Mouse (Mus musculus) thymus, postnatal 14 days (tissue): ENCODE measurements around the gene Nop10.
"Not testable (repeated sequence)": the region's sequence is repeated elsewhere in the genome, so short reads cannot be mapped to it uniquely, and the experiment has no call there.

Source experiments
- DNase-seq: peaks from one replicate; pipeline ENCODE4 v3.0.0; 2021

The Nop10 gene

DNA sequence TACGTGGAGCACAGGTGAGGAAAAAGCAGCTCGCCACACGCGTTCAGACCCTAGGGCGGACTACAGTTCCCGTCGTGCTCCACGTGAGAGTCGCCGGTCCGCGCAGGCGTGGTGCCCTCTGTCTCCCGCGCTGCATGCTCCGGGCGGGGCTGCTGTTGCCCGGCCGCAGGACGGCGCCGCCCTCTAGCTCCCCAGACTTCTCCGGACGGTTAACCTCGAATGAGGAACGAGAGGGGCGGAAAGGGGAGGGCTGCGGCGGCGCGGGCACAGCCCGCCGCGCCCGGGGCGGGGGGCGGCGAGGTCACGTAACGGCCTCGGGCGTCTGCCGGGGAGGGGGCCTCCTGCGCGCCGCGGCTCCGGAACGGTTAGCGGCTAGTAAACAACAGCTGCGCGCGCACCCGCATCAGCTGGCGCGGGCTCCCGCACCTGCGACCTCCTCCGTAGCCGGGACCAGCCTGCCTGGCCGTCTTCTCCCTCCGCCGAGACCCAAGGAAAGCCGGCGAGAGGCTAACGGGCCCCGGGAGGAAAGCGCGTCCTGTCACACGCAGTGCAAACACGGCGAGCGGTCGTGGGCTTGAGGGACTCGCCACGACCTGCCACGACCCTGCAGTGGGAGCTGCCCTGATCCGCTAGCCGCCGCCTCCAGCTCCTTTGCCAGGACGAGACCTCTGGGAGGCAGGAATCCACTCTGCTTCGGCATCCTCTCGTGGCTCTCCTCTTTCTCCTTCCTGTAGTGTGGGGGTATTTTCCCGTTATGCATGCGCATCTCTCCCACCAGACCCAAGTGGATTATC, 3.9 kb downstream of the Nop10 start, which contains the start of gene Slc12a6:
Gene Slc12a6 (plus strand): TSS at position 378 of the 794 bp plus-strand sequence.
- peak; percentile 95 for DNase-seq

- DNase-seq = peak; percentile 68
These were observed 4.5 kb downstream of the Nop10 start, which contains the start of gene Gm21985 for GRCm38 (mm10) chr2:112266242-112266592. Gm21985 (plus strand) TSS chr2:112266314.

- peak; percentile 31 for DNase-seq
These were observed 5.1 kb downstream of the Nop10 start for GRCm38 (mm10) chr2:112266780-112267179.

DNA sequence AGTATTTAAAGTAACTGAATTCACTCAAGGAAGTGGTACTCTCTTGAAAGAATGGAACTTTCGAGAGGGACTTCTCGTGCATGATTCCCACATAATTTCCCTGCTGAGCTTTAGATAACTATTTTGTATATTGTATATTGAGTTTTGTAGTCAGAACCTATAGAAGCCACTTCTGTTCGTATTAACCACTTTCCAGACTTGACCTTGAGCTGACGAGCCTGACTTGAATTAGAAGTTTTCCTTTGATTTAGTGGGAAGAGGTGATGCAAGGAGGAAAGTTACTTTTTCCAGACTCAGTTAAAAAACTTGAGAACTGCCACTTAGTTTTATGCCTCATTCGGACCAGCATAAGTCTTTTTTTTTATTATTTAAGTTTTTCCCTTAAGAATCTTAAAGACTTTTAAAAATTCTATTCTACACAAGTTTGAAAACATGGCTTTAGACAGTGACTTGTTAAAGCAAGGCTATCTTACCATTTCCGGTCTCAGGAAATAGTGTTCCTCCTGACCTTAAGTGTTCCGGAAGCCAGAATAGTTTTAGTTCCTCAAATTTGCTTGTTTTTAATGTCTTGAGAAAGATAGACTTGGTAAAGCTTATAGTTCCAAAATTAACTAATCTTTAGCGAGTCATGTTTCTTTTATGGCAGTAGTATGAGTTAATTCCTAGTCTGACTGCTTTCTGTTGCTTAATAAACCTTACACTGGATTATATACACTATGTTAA, 6.0 kb downstream of the Nop10 start:
- DNase-seq = no peak

DNA sequence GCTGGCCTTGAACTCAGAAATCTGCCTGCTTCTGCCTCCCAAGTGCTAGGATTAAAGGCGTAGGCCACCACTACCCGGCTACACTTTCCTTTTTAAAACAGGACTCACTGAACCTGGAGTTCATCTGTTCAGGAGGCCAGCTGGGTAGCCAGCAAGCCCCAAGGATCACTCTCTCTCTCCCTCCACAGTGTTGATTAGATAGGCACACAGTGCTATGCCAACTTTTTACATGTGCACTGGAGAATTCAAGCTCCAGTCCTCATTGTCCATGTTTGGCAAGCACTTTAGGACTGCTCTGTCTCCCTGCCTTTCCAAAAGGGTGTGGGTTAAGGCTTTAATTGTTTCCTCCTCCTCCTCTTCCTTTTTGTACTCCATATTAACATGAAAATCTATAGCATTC, 8.3 kb downstream of the Nop10 start:
- DNase-seq = no peak

DNA sequence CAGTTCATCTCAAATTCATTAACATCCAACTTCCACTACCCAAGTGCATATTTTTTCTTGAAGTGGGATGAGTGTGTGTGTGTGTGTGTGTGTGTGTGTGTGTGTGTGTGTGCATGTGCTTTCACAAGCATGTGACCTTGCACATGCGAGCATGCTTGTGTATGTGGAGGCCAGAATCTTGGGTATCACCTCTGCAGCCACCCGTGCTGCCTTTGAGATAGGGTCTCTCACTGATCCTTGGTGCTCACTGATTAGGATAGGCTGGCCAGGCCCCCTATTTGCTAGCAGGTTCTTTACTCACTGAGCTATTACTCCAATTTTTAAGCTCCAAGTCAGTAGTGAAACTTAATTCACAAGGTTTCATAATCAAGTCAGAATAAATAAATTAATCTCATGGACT, 11.2 kb downstream of the Nop10 start:
- DNase-seq = no peak

- no peak for DNase-seq
These were observed 11.7 kb downstream of the Nop10 start for GRCm38 (mm10) chr2:112273474-112273873.

GRCm38 (mm10) chr2:112276870-112277269, 15.1 kb downstream of the Nop10 start:
- DNase-seq = no peak

DNA sequence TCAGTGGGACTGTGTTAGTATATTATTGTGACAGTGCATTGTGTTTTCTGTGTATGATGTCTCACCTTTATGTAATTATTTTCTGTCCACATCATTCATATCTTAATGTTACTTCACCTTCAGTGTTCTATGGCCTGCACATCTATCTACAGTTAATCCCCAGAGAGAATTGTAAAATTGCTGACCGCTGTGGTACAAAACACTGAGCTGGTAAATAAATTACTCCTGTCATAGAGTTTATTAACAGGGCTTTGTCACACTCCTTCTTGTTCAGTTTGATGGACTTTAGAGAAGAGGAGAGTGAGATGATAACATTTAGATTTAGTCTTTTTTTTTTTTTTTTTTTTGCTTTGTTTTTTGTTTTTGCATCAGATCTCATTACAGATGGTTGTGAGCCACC, 21.1 kb downstream of the Nop10 start:
- no peak for DNase-seq

- DNase-seq = no peak
These were observed 22.8 kb downstream of the Nop10 start for GRCm38 (mm10) chr2:112284363-112285030.

GRCm38 (mm10) chr2:112285031-112285390, 23.3 kb downstream of the Nop10 start:
- no peak for DNase-seq

- not testable (repeated sequence) for DNase-seq
These were observed 24.3 kb downstream of the Nop10 start for GRCm38 (mm10) chr2:112286062-112286461.

DNA sequence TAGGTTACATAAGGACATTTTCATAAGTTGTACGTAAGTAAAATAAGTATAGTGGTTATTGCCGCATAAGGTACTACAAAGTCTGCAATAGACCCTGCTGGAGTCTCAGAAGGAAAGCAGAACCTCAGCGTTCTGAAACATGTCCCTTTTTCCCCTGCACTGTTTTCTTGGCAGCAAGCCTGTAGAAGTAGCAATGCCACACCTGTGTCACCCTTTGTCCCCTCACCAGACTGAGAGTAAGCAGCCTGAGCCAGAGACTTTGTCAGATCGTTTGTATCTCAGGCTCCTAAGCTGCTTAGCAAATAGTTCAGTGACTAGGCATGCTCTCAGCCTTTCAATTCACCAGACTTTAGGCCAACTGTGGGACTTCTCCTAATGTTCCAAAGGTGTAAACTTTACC, 25.3 kb downstream of the Nop10 start:
- DNase-seq = no peak

GRCm38 (mm10) chr2:112289507-112289906, 27.8 kb downstream of the Nop10 start:
- no peak for DNase-seq

- DNase-seq = no peak
These were observed 31.1 kb downstream of the Nop10 start for GRCm38 (mm10) chr2:112292823-112293222.

DNA sequence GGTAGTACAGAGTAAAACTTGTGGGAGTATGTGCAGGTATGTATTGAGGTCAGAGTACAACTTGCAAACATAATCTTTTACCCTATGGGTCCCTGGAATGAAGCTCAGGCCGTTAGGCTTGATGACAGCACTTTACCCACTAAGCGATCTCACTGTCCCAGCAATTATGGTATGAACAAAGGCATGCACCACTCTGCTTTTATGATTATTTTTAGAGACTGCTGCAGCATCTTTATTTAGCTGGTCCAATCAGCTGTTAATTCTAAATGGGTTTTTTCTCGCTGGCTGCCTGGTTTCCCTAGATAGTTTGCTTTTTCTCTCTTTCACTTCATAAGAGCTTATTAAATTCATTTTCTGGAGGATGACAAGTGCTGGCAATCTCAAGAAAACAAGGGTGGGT, 34.5 kb downstream of the Nop10 start:
- no peak for DNase-seq

DNA sequence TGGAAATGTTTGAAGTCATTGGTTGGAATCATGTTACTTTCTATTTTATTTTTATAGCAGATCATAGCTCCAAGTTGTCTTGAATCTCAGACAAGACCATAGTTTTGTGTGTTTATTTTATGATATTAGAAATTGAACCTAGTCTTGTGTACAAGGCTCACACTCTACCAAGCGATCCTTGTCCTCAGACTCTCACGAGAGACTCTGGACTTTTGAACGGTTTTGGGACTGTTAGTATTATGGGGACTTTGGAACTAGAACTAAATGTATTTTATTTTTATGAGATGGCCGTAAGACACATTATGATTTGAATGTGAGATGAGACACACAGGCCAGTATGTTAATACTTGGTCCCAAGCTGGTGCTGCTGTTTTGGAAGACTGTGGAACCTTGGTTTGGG, 36.5 kb downstream of the Nop10 start:
- no peak for DNase-seq

- no peak for DNase-seq
These were observed 46.9 kb downstream of the Nop10 start for GRCm38 (mm10) chr2:112308671-112309070.

DNA sequence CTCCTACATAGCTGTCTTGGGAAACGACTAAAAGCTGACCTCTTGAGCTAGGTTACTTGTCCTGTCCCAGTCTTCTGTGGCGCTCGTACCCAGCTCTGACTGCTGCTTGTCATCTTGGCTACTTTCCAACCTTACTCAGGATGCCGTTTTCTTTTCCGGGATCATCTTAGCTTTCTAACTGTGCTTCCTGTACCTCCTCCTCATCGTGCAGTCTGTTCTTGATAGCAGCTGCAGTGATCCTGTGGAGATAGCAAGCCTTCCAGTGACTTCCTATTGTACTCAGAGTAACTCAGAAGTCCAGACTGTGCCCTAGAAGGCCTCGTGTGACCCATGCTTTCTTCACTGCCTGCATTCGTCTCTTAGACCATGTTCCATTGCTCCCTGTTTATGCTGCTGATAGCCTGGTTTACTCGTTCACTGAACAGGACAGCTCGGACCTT, 47.5 kb downstream of the Nop10 start:
- DNase-seq = no peak
